In genomic region chr9:78991310-78991709, GRCm38 (mm10) we compare ENCODE assay signal across 21 mouse cellular contexts.
"Had no signal": no experiment of that assay in that cellular context is flagged by ENCODE, and none has a peak within 500 bp of the region (broad histone marks: within the 10 kb centered on the region; RNA-seq: fewer than 3 reads in every experiment).

No protein-coding gene starts in this region.

- H3K27ac ChIP-seq: hindbrain, embryonic 14.5 days; hindbrain, postnatal 0 days; left cerebral cortex, adult 2 months; liver, embryonic 13.5 days; lung, embryonic 15.5 days; midbrain, embryonic 10.5 days; midbrain, embryonic 13.5 days; neural tube, embryonic 13.5 days; stomach, embryonic 15.5 days had no signal

- H3K4me3 ChIP-seq: left cerebral cortex, adult 2 months; liver, embryonic 13.5 days; lung, embryonic 15.5 days; megakaryocyte, embryonic 14.5 days; midbrain, embryonic 10.5 days; midbrain, embryonic 13.5 days; myocyte; neural tube, embryonic 13.5 days; stomach, embryonic 15.5 days had no signal

- ATAC-seq: hindbrain, postnatal 0 days; inflammation-experienced regulatory T-cells, adult 6 months; intestine, embryonic 16.5 days; midbrain, embryonic 13.5 days; midbrain, embryonic 16.5 days had no signal

- H3K9me3 ChIP-seq: liver, embryonic 13.5 days; lung, embryonic 15.5 days; megakaryocyte, embryonic 14.5 days; midbrain, embryonic 10.5 days; midbrain, embryonic 13.5 days; neural tube, embryonic 13.5 days; stomach, embryonic 15.5 days had no signal

- H3K27me3 ChIP-seq: liver, embryonic 13.5 days; lung, embryonic 15.5 days; megakaryocyte, embryonic 14.5 days; midbrain, embryonic 13.5 days; neural tube, embryonic 13.5 days; stomach, embryonic 15.5 days had no signal

- H3K4me1 ChIP-seq: liver, embryonic 13.5 days; lung, embryonic 15.5 days; megakaryocyte, embryonic 14.5 days; midbrain, embryonic 10.5 days; midbrain, embryonic 13.5 days; neural tube, embryonic 13.5 days; stomach, embryonic 15.5 days had no signal

- DNase-seq: kidney, adult 18-20 months; kidney, postnatal 25 days; layer of hippocampus, postnatal 36 days; liver, embryonic 13.5 days; right cerebral cortex, adult 18-20 months; right cerebral cortex, postnatal 14 days; right cerebral cortex, postnatal 4 days; thymus, postnatal 25 days had no signal

- H3K4me2 ChIP-seq: hindbrain, embryonic 14.5 days; liver, embryonic 13.5 days; lung, embryonic 15.5 days; midbrain, embryonic 13.5 days; neural tube, embryonic 13.5 days; stomach, embryonic 15.5 days had no signal

- H3K36me3 ChIP-seq: liver, embryonic 13.5 days; lung, embryonic 15.5 days; midbrain, embryonic 10.5 days; midbrain, embryonic 13.5 days; neural tube, embryonic 13.5 days; stomach, embryonic 15.5 days had no signal

- H3K9ac ChIP-seq: hindbrain, embryonic 14.5 days; liver, embryonic 13.5 days; lung, embryonic 15.5 days; midbrain, embryonic 13.5 days; neural tube, embryonic 13.5 days; stomach, embryonic 15.5 days had no signal
